Mouse (Mus musculus) cerebellum, adult 11-12 months (tissue): ENCODE results near the gene Gm9837.

Source experiments
- DNase-seq: peaks from one replicate; pipeline ENCODE4 v3.0.0; 2022

The Gm9837 gene

GRCm38 (mm10) chr11:53469968-53470695 is at the start of gene Gm9837:
TSS of gene Gm9837 (minus strand) at chr11:53470479.
- DNase-seq = peak; percentile 92

GRCm38 (mm10) chr11:53519207-53520121 is 49.2 kb upstream of the Gm9837 start, which contains the start of gene Sept8:
TSS of gene Sept8 (plus strand) at chr11:53519257.
- DNase-seq = peak; percentile 83

- no peak for DNase-seq
Observed at GRCm38 (mm10) chr11:53518759-53519158, 48.5 kb upstream of the Gm9837 start.

- DNase-seq = no peak
Observed at GRCm38 (mm10) chr11:53516775-53517627, 46.7 kb upstream of the Gm9837 start.

GRCm38 (mm10) chr11:53510351-53510750 is 40.1 kb upstream of the Gm9837 start:
- no peak for DNase-seq

- DNase-seq = no peak
Observed at GRCm38 (mm10) chr11:53508591-53508990, 38.3 kb upstream of the Gm9837 start.

GRCm38 (mm10) chr11:53508152-53508551 is 37.9 kb upstream of the Gm9837 start:
- DNase-seq = peak; percentile 64

- DNase-seq = peak; percentile 56
Observed at GRCm38 (mm10) chr11:53507098-53507805, 37.0 kb upstream of the Gm9837 start.

- peak; percentile 98 for DNase-seq
Observed at GRCm38 (mm10) chr11:53505026-53505663, 34.9 kb upstream of the Gm9837 start.

GRCm38 (mm10) chr11:53504376-53504775 is 34.1 kb upstream of the Gm9837 start:
- peak; percentile 63 for DNase-seq

- no peak for DNase-seq
Observed at GRCm38 (mm10) chr11:53503738-53504137, 33.5 kb upstream of the Gm9837 start.

- no peak for DNase-seq
Observed at GRCm38 (mm10) chr11:53502039-53502765, 31.9 kb upstream of the Gm9837 start.

- DNase-seq = no peak
Observed at GRCm38 (mm10) chr11:53500569-53500968, 30.3 kb upstream of the Gm9837 start.

- DNase-seq = no peak
Observed at GRCm38 (mm10) chr11:53496946-53497345, 26.7 kb upstream of the Gm9837 start.

- DNase-seq = no peak
Observed at GRCm38 (mm10) chr11:53495417-53495816, 25.1 kb upstream of the Gm9837 start.

GRCm38 (mm10) chr11:53493243-53493955 is 23.1 kb upstream of the Gm9837 start:
- DNase-seq = no peak

GRCm38 (mm10) chr11:53491954-53492401 is 21.7 kb upstream of the Gm9837 start:
- DNase-seq = no peak

- DNase-seq = no peak
Observed at GRCm38 (mm10) chr11:53489421-53489820, 19.1 kb upstream of the Gm9837 start.

GRCm38 (mm10) chr11:53489007-53489406 is 18.7 kb upstream of the Gm9837 start:
- DNase-seq = no peak
